37 mouse cellular contexts compared by ENCODE assay signal in the genomic region with DNA sequence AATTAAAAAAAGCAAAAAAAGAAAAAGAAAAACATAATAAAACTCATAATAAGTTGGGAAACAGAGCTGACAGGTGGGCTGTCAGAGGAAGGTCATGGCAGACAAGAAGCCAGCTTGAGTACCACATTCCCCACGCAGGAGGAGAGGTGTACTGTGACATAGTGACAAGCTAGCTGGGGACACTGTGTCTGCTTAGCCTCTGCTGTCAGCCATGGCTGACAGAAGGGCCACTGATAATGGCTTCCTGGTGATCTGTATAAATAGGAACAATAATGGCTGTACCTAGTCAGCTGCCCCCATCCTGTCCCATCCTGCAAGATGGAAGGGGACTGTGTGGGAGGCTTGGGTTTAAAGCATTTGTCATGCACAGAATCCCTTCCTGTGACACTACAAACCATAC. TPM values are rescaled to one million over a fixed set of nuclear protein-coding genes. Genes with fewer than 3 reads are reported as not detected.
DNase-seq lines count a peak whose midpoint lies in the region; ATAC-seq and TF ChIP-seq lines count a peak whose summit lies in the region.
"Had no signal": no experiment of that assay in that cellular context is flagged by ENCODE, and none has a peak within 500 bp of the region (broad histone marks: within the 10 kb centered on the region; RNA-seq: fewer than 3 reads in every experiment).

No protein-coding gene starts in this region.

- H3K4me2 ChIP-seq in heart, postnatal 0 days (ENCODE audit: low read depth, low read length): no peak overlapping the region
- H3K4me2 ChIP-seq: embryonic facial prominence, embryonic 12.5 days; hindbrain, embryonic 15.5 days; liver, embryonic 13.5 days; midbrain, embryonic 11.5 days had no signal

- H3K9ac ChIP-seq in heart, postnatal 0 days (replicated peaks; ENCODE audit: low read depth, low read length): no peak overlapping the region
- H3K9ac ChIP-seq: embryonic facial prominence, embryonic 12.5 days; hindbrain, embryonic 15.5 days; liver, embryonic 13.5 days had no signal

- intact Hi-C loops in gastrocnemius, adult 2 months (cut with DNase I): no loop called here
- intact Hi-C loops in gastrocnemius, postnatal 36 days (cut with DNase I): no loop called here

- 14% methylated on average over 1 of the region's 1 CpGs for WGBS in heart, postnatal 0 days

- H3K9me3 ChIP-seq in megakaryocyte, embryonic 14.5 days: peaks cover 14% of the 10 kb centered on the region
- H3K9me3 ChIP-seq in heart, postnatal 0 days (replicated peaks; ENCODE audit: control insufficient read depth, low read length): no peaks in the 10 kb centered on the region
- H3K9me3 ChIP-seq: embryonic facial prominence, embryonic 12.5 days; G1E; hindbrain, embryonic 10.5 days; hindbrain, embryonic 15.5 days; liver, embryonic 13.5 days had no signal

- no peak overlapping the region for H3K4me3 ChIP-seq in gastrocnemius, adult 2 months
- H3K4me3 ChIP-seq in megakaryocyte, embryonic 14.5 days (replicated peaks): peak overlapping the region; percentile 38
- no peak overlapping the region for H3K4me3 ChIP-seq in heart, postnatal 0 days (ENCODE audit: low read depth, low read length)
- H3K4me3 ChIP-seq: embryonic facial prominence, embryonic 12.5 days; hindbrain, embryonic 10.5 days; hindbrain, embryonic 15.5 days; liver, embryonic 13.5 days had no signal

- peak; percentile 96 for TF ChIP-seq EP300 in heart, postnatal 0 days (IDR thresholded peaks at IDR 0.05; ENCODE audit: low read depth)

- no peaks in the 10 kb centered on the region for H3K36me3 ChIP-seq in megakaryocyte, embryonic 14.5 days (replicated peaks; ENCODE audit: low read length)
- no peaks in the 10 kb centered on the region for H3K36me3 ChIP-seq in heart, postnatal 0 days (replicated peaks; ENCODE audit: control insufficient read depth, insufficient read depth, low read length)
- H3K36me3 ChIP-seq: embryonic facial prominence, embryonic 12.5 days; G1E; hindbrain, embryonic 10.5 days; hindbrain, embryonic 15.5 days had no signal

- no peak for ATAC-seq in megakaryocyte, adult 5-6 weeks (ENCODE audit: poor library complexity, severe bottlenecking)
- peak; percentile 82 for ATAC-seq in heart, postnatal 0 days (ENCODE audit: insufficient read depth, low read depth)
- ATAC-seq: forebrain, embryonic 14.5 days; inflammation-experienced regulatory T-cells, adult 6 months; lung, postnatal 0 days; midbrain, embryonic 16.5 days had no signal

- no peak for TF ChIP-seq CTCF in gastrocnemius, adult 2 months (IDR thresholded peaks at IDR 0.05)
- TF ChIP-seq CTCF in heart, postnatal 0 days (IDR thresholded peaks at IDR 0.05; ENCODE audit: low read depth): no peak

- DNase-seq in gastrocnemius, adult 2 months: peak; percentile 5
- DNase-seq in gastrocnemius, postnatal 36 days: no peak
- peak; percentile 78 for DNase-seq in heart, postnatal 0 days (ENCODE audit: low spot score)
- DNase-seq in urinary bladder, postnatal 25 days (ENCODE audit: low spot score): no peak
- DNase-seq in lung, postnatal 14 days: no peak
- DNase-seq: adrenal gland, adult 8-10 months; cerebellum, adult 8-10 months; cerebellum, postnatal 25 days; kidney, adult 11 months; kidney, postnatal 14 days; left cerebral cortex, postnatal 4 days; liver, embryonic 13.5 days; lung, adult 18-20 months; right cerebral cortex, adult 18-20 months; spleen, adult 18-20 months; thymus, postnatal 14 days had no signal

- peaks cover 19% of the 10 kb centered on the region for H3K4me1 ChIP-seq in megakaryocyte, embryonic 14.5 days
- peaks cover 16% of the 10 kb centered on the region; the same call in 1 of the 2 replicates for H3K4me1 ChIP-seq in heart, postnatal 0 days (ENCODE audit: control insufficient read depth, insufficient read depth)
- H3K4me1 ChIP-seq: embryonic facial prominence, embryonic 12.5 days; hindbrain, embryonic 15.5 days; liver, embryonic 13.5 days had no signal

- H3K27me3 ChIP-seq in megakaryocyte, embryonic 14.5 days (replicated peaks): peaks cover 66% of the 10 kb centered on the region
- no peaks in the 10 kb centered on the region for H3K27me3 ChIP-seq in heart, postnatal 0 days (ENCODE audit: control insufficient read depth, insufficient read depth, low read length)
- H3K27me3 ChIP-seq: hindbrain, embryonic 15.5 days; liver, embryonic 13.5 days had no signal

- no peak overlapping the region for H3K27ac ChIP-seq in gastrocnemius, adult 2 months
- H3K27ac ChIP-seq in heart, postnatal 0 days (ENCODE audit: low read depth): peak overlapping the region; percentile 81
- H3K27ac ChIP-seq: embryonic facial prominence, embryonic 12.5 days; hindbrain, embryonic 10.5 days; hindbrain, embryonic 15.5 days; liver, embryonic 13.5 days; macrophage had no signal

RNA-seq across cellular contexts. Expression of a gene that starts 10.7 kb away (rescaled TPM):
- total RNA-seq in gastrocnemius, adult 2 months (2021): not detected
- total RNA-seq in gastrocnemius, postnatal 36 days (2021): not detected
- polyA plus RNA-seq in megakaryocyte, embryonic 14.5 days (2012; ENCODE audit: insufficient read depth, low replicate concordance): not detected in 2 replicates
- total RNA-seq in megakaryocyte, adult 5-6 weeks (2015): not detected in 2 replicates
- not detected in 2 replicates for total RNA-seq in megakaryocyte, adult 5-6 weeks (2017)
- 3.5 and 5.8 TPM in 2 replicates for total RNA-seq in heart, postnatal 0 days (2014; rRNA removed; ENCODE audit: low replicate concordance)
- polyA plus RNA-seq in heart, postnatal 0 days (2015; fragmentation: Nextera tagmentation; extraction: Ambion mirVana): 4.5 and 5.6 TPM in 2 replicates
- total RNA-seq: layer of hippocampus, adult 18-20 months; layer of hippocampus, postnatal 10 days; left cerebral cortex, postnatal 4 days; neutrophil, adult 5-6 weeks had no signal
- polyA plus RNA-seq: forebrain, embryonic 14.5 days; G1E; hindbrain, embryonic 10.5 days; hindbrain, embryonic 15.5 days; inflammation-experienced regulatory T-cells, adult 6 months; macrophage; midbrain, embryonic 11.5 days; neural tube, embryonic 11.5 days; urinary bladder, adult 2 months had no signal

RNA-seq across cellular contexts. Expression of a gene that starts 24.1 kb away (rescaled TPM):
- not detected for total RNA-seq in gastrocnemius, adult 2 months (2021)
- not detected for total RNA-seq in gastrocnemius, postnatal 36 days (2021)
- not detected in 2 replicates for polyA plus RNA-seq in megakaryocyte, embryonic 14.5 days (2012; ENCODE audit: insufficient read depth, low replicate concordance)
- not detected in 2 replicates for total RNA-seq in megakaryocyte, adult 5-6 weeks (2015)
- total RNA-seq in megakaryocyte, adult 5-6 weeks (2017): not detected in 2 replicates
- not detected in 2 replicates for total RNA-seq in heart, postnatal 0 days (2014; rRNA removed; ENCODE audit: low replicate concordance)
- polyA plus RNA-seq in heart, postnatal 0 days (2015; fragmentation: Nextera tagmentation; extraction: Ambion mirVana): not detected in 2 replicates
- total RNA-seq: adrenal gland, adult 8-10 months; adrenal gland, postnatal 4 days; gastrocnemius, postnatal 4 days; layer of hippocampus, adult 18-20 months; layer of hippocampus, postnatal 10 days; left cerebral cortex, postnatal 4 days; neutrophil, adult 5-6 weeks had no signal
- polyA plus RNA-seq: embryonic facial prominence, embryonic 12.5 days; forebrain, embryonic 14.5 days; G1E; hindbrain, embryonic 10.5 days; inflammation-experienced regulatory T-cells, adult 6 months; kidney, embryonic 14.5 days; liver, embryonic 13.5 days; lung, postnatal 0 days; macrophage; midbrain, embryonic 11.5 days; midbrain, embryonic 16.5 days; neural tube, embryonic 11.5 days; stomach, embryonic 16.5 days had no signal

RNA-seq across cellular contexts. Expression of a gene that starts 37.2 kb away (rescaled TPM):
- total RNA-seq in gastrocnemius, adult 2 months (2021): 10 to 100 TPM; 28.5 to 59.5 TPM
- total RNA-seq in gastrocnemius, postnatal 36 days (2021): 10 to 100 TPM; 69.4 to 92.0 TPM
- polyA plus RNA-seq in megakaryocyte, embryonic 14.5 days (2012; ENCODE audit: insufficient read depth, low replicate concordance): not detected in 2 replicates
- 0.13 TPM in 1 of 2 replicates, not detected in the other for total RNA-seq in megakaryocyte, adult 5-6 weeks (2015)
- not detected in 2 replicates for total RNA-seq in megakaryocyte, adult 5-6 weeks (2017)
- total RNA-seq in heart, postnatal 0 days (2014; rRNA removed; ENCODE audit: low replicate concordance): 133 and 156 TPM in 2 replicates
- 67.6 and 72.4 TPM in 2 replicates for polyA plus RNA-seq in heart, postnatal 0 days (2015; fragmentation: Nextera tagmentation; extraction: Ambion mirVana)
- total RNA-seq: neutrophil, adult 5-6 weeks had no signal
- polyA plus RNA-seq: G1E; inflammation-experienced regulatory T-cells, adult 6 months had no signal

RNA-seq across cellular contexts. Expression of a gene that starts 54.8 kb away (rescaled TPM):
- 1 to 10 TPM; 8.0 to 9.2 TPM for total RNA-seq in gastrocnemius, adult 2 months (2021)
- total RNA-seq in gastrocnemius, postnatal 36 days (2021): 1 to 10 TPM; 5.0 to 8.1 TPM
- 13.1 and 30.8 TPM in 2 replicates for polyA plus RNA-seq in megakaryocyte, embryonic 14.5 days (2012; ENCODE audit: insufficient read depth, low replicate concordance)
- 0.98 and 2.1 TPM in 2 replicates for total RNA-seq in megakaryocyte, adult 5-6 weeks (2015)
- 1.7 and 2.5 TPM in 2 replicates for total RNA-seq in megakaryocyte, adult 5-6 weeks (2017)
- total RNA-seq in heart, postnatal 0 days (2014; rRNA removed; ENCODE audit: low replicate concordance): 4.9 and 9.0 TPM in 2 replicates
- polyA plus RNA-seq in heart, postnatal 0 days (2015; fragmentation: Nextera tagmentation; extraction: Ambion mirVana): 5.7 and 7.8 TPM in 2 replicates

Comparison
In these comparisons a context has a peak if more than half of its experiments do, and no peak if none do; other contexts are left out.
1. DNase-seq: peak in gastrocnemius, adult 2 months (single experiment) and heart, postnatal 0 days (single experiment); none in gastrocnemius, postnatal 36 days (0 of 2), urinary bladder, postnatal 25 days (single experiment) and lung, postnatal 14 days (single experiment).
2. RNA of a gene that starts 37.2 kb away (total RNA-seq): 133 to 156 TPM in heart, postnatal 0 days, 69.4 to 92.0 TPM in gastrocnemius, postnatal 36 days and 28.5 to 59.5 TPM in gastrocnemius, adult 2 months; 0.13 TPM in megakaryocyte, adult 5-6 weeks; every median in the first group is over 10 times any median in the second.